Mouse (Mus musculus): ENCODE results near the gene Fam120c. TPM values are rescaled to one million over a fixed set of nuclear protein-coding genes. Genes with fewer than 3 reads are reported as not detected.

Fam120c gene
- total RNA-seq (2014; rRNA removed) (14.2 and 16.6 TPM in 2 replicates), polyA plus RNA-seq (2015; fragmentation: Nextera tagmentation; extraction: Ambion mirVana) (3.8 and 6.3 TPM in 2 replicates)

DNA sequence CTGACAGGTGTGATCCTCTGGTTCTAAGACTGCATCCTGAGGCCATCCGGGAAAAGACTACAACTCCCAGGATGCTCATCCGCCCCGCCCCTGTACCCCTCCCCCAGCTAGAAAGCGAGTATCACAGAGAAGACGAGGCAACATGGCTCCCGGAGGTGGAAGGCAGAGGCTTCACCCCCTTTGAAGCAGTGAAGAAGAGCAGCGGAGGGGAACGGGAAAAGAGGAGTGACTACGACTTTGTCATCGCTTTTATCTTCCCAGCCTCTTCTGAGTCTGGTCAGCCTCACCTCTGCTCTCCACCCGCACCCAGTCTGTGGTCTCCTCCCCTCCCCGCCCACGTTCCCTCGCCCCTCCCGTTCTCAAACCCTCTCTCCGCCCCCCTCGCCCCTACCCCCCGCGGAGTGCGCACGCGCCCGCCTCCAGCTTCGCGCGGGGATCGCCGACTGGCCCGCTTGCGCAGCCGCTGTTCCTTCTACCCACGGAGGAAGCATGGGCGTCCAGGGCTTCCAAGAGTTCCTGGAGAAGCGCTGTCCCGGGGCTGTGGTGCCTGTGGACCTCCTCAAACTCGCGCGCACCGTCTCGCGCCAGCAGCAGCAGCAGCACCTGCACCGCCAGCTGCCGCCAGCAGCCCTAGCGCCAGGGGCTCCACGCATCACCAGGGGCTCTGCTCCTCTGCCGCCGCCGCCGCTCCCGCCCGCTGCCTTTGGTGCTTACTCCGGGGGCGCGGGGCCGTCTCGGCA, at the start of gene Fam120c:
Gene Fam120c (plus strand): TSS at position 415 of the 740 bp plus-strand sequence.
- no peak for TF ChIP-seq CTCF (IDR thresholded peaks at IDR 0.05; ENCODE audit: low read depth)
- 21% methylated on average over 44 of the region's 56 CpGs for WGBS
- no peaks in the 10 kb centered on the region for H3K36me3 ChIP-seq (ENCODE audit: insufficient read depth)

GRCm38 (mm10) chrX:151298329-151298728, 45.6 kb upstream of the Fam120c start:
- no peak overlapping the region for H3K27ac ChIP-seq (ENCODE audit: low read depth, low read length)
- H3K9me3 ChIP-seq (ENCODE audit: low read length): no peaks in the 10 kb centered on the region
- ATAC-seq (no peak), DNase-seq (no peak)
- H3K4me2 ChIP-seq (ENCODE audit: low read depth): no peak overlapping the region
- H3K36me3 ChIP-seq (ENCODE audit: insufficient read depth): no peaks in the 10 kb centered on the region
- H3K4me3 ChIP-seq (ENCODE audit: low read depth, low read length): no peak overlapping the region
- H3K27me3 ChIP-seq (ENCODE audit: insufficient read depth, low read length): no peaks in the 10 kb centered on the region
- TF ChIP-seq CTCF (IDR thresholded peaks at IDR 0.05; ENCODE audit: low read depth): no peak
- no peaks in the 10 kb centered on the region for H3K4me1 ChIP-seq (ENCODE audit: insufficient read depth)
- no peak overlapping the region for H3K9ac ChIP-seq

More for the DNA sequence above, at the start of gene Fam120c:
- Histone ChIP-seq H3K4me2 (ENCODE audit: low read depth) (peak within 1 kb of the TSS; percentile 52), H3K27me3 (ENCODE audit: insufficient read depth, low read length) (no peaks in the 10 kb centered on the region), H3K4me3 (ENCODE audit: low read depth, low read length) (peak within 1 kb of the TSS; percentile 52), H3K27ac (ENCODE audit: low read depth, low read length) (peak within 1 kb of the TSS; percentile 92), H3K9ac (peak within 1 kb of the TSS; percentile 59), H3K9me3 (ENCODE audit: low read length) (no peaks in the 10 kb centered on the region), H3K4me1 (ENCODE audit: insufficient read depth) (no peaks in the 10 kb centered on the region)
- DNase-seq (peak; percentile 93), ATAC-seq (peak; percentile 93)

GRCm38 (mm10) chrX:151313732-151314131, 30.2 kb upstream of the Fam120c start:
- Histone ChIP-seq H3K9ac (no peak overlapping the region), H3K9me3 (ENCODE audit: low read length) (no peaks in the 10 kb centered on the region), H3K27me3 (ENCODE audit: insufficient read depth, low read length) (no peaks in the 10 kb centered on the region), H3K36me3 (ENCODE audit: insufficient read depth) (no peaks in the 10 kb centered on the region), H3K4me2 (ENCODE audit: low read depth) (no peak overlapping the region), H3K27ac (ENCODE audit: low read depth, low read length) (no peak overlapping the region), H3K4me3 (ENCODE audit: low read depth, low read length) (no peak overlapping the region), H3K4me1 (ENCODE audit: insufficient read depth) (no peaks in the 10 kb centered on the region)
- no peak for ATAC-seq
- no peak for DNase-seq
- 82% methylated on average over 4 of the region's 4 CpGs for WGBS
- no peak for TF ChIP-seq CTCF (IDR thresholded peaks at IDR 0.05; ENCODE audit: low read depth)

- Histone ChIP-seq H3K27me3 (ENCODE audit: insufficient read depth, low read length) (no peaks in the 10 kb centered on the region), H3K36me3 (ENCODE audit: insufficient read depth) (no peaks in the 10 kb centered on the region), H3K4me3 (ENCODE audit: low read depth, low read length) (no peak overlapping the region), H3K4me2 (ENCODE audit: low read depth) (no peak overlapping the region), H3K9ac (no peak overlapping the region), H3K27ac (ENCODE audit: low read depth, low read length) (no peak overlapping the region), H3K9me3 (ENCODE audit: low read length) (no peaks in the 10 kb centered on the region), H3K4me1 (ENCODE audit: insufficient read depth) (no peaks in the 10 kb centered on the region)
- WGBS: 85% methylated on average over 2 of the region's 2 CpGs
- no peak for DNase-seq
- no peak for ATAC-seq
- no peak for TF ChIP-seq CTCF (IDR thresholded peaks at IDR 0.05; ENCODE audit: low read depth)
Observed at GRCm38 (mm10) chrX:151333615-151334014, 10.4 kb upstream of the Fam120c start.

GRCm38 (mm10) chrX:151337804-151338203, 6.2 kb upstream of the Fam120c start:
- Histone ChIP-seq H3K27ac (ENCODE audit: low read depth, low read length) (no peak overlapping the region), H3K4me1 (ENCODE audit: insufficient read depth) (no peaks in the 10 kb centered on the region), H3K9me3 (ENCODE audit: low read length) (no peaks in the 10 kb centered on the region), H3K36me3 (ENCODE audit: insufficient read depth) (no peaks in the 10 kb centered on the region), H3K4me3 (ENCODE audit: low read depth, low read length) (no peak overlapping the region), H3K9ac (no peak overlapping the region), H3K27me3 (ENCODE audit: insufficient read depth, low read length) (no peaks in the 10 kb centered on the region), H3K4me2 (ENCODE audit: low read depth) (no peak overlapping the region)
- DNase-seq (no peak), ATAC-seq (no peak)
- WGBS: 79% methylated on average over 4 of the region's 4 CpGs
- no peak for TF ChIP-seq CTCF (IDR thresholded peaks at IDR 0.05; ENCODE audit: low read depth)

GRCm38 (mm10) chrX:151344501-151344984, 568 bp downstream of the Fam120c start:
- WGBS: 35% methylated on average over 33 of the region's 33 CpGs
- Histone ChIP-seq H3K4me2 (ENCODE audit: low read depth) (peak overlapping the region; percentile 52), H3K27ac (ENCODE audit: low read depth, low read length) (peak overlapping the region; percentile 92), H3K27me3 (ENCODE audit: insufficient read depth, low read length) (no peaks in the 10 kb centered on the region), H3K36me3 (ENCODE audit: insufficient read depth) (no peaks in the 10 kb centered on the region), H3K4me3 (ENCODE audit: low read depth, low read length) (peak overlapping the region; percentile 52), H3K4me1 (ENCODE audit: insufficient read depth) (no peaks in the 10 kb centered on the region), H3K9me3 (ENCODE audit: low read length) (no peaks in the 10 kb centered on the region), H3K9ac (peak overlapping the region; percentile 59)
- ATAC-seq (peak; percentile 53), DNase-seq (peak; percentile 44)
- TF ChIP-seq CTCF (IDR thresholded peaks at IDR 0.05; ENCODE audit: low read depth): no peak
